Mouse (Mus musculus) liver, embryonic 12.5 days (tissue): ENCODE results near the gene Anapc15-ps. TPM values are rescaled to one million over a fixed set of nuclear protein-coding genes. Genes with fewer than 3 reads are reported as not detected.

Experiments used
- ATAC-seq: fragments of 200-750 bp; cut with Nextera tagmentation; 2 replicates; pipeline ENCODE4 v1.8.0; 2017; ENCODE audit warnings: moderate number of reproducible peaks, mild to moderate bottlenecking, moderate library complexity
- H3K27ac ChIP-seq: fragments of 300-500 bp; sonication (generic); 2 replicates; pipeline ENCODE4 v1.5.1; 2016; ENCODE audit warnings: mild to moderate bottlenecking
- H3K27me3 ChIP-seq: fragments of 300-500 bp; sonication (generic); replicated peaks from 2 replicates; pipeline ENCODE4 v1.6.1; 2016; ENCODE audit warnings: mild to moderate bottlenecking, moderate library complexity
- H3K36me3 ChIP-seq: fragments of 300-500 bp; sonication (generic); 2 replicates; pipeline ENCODE4 v1.6.1; 2016; ENCODE audit warnings: mild to moderate bottlenecking, moderate library complexity
- H3K4me1 ChIP-seq: fragments of 300-500 bp; sonication (generic); 2 replicates; pipeline ENCODE4 v1.6.1; 2016
- H3K4me2 ChIP-seq: fragments of 300-500 bp; sonication (generic); 2 replicates; pipeline ENCODE4 v1.6.1; 2016; ENCODE audit warnings: mild to moderate bottlenecking, moderate library complexity
- H3K4me3 ChIP-seq: fragments of 300-500 bp; sonication (generic); 2 replicates; pipeline ENCODE4 v1.5.1; 2016; ENCODE audit warnings: mild to moderate bottlenecking, moderate library complexity
- H3K9ac ChIP-seq: fragments of 300-500 bp; sonication (generic); 2 replicates; pipeline ENCODE4 v1.6.1; 2016; ENCODE audit warnings: mild to moderate bottlenecking, moderate library complexity
- H3K9me3 ChIP-seq: fragments of 300-500 bp; sonication (generic); replicated peaks from 2 replicates; pipeline ENCODE4 v1.6.1; 2016; ENCODE audit warnings: mild to moderate bottlenecking, moderate library complexity
- whole genome bisulfite sequencing: fragments of 180-500 bp; shearing (Covaris S2); methylation state at CpG from one replicate; pipeline ENCODE4 v1.1.7; 2016; ENCODE audit not compliant: insufficient replicate concordance; 5-methylcytosine and 5-hydroxymethylcytosine counted together
- polyA plus RNA-seq: library from polyadenylated mRNA; unstranded; fragments of >200 nt; fragmentation: Nextera tagmentation; extraction: Ambion mirVana; gene quantifications from 2 replicates; pipeline ENCODE4 v1.2.1, GENCODE M21; 2016

The Anapc15-ps gene
- not detected in 2 replicates for polyA plus RNA-seq

DNA sequence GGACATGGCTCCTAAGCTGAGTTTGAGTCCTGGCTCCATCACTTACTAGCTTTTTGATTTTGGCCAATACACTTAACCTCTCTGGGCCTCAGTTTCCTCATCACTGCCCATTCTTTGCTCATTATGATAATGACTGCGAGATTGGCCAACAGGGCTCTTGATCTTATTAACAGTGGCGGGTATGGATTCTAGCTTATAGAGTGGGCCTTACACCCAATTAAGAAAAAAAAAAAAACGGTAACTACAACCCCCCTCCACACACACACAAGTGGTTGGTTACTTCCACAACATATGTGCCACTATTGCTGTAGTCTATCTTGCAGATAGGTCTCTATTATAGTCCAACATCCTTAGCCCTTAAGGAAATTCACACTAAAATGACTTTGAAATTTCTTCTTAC, at the start of gene Anapc15-ps:
Gene Anapc15-ps, minus strand, starts transcription at position 101 of the 400 bp plus-strand sequence.
- 69% methylated on average over 3 of the region's 3 CpGs for WGBS
- Histone ChIP-seq H3K4me2 (no peak within 1 kb of the TSS), H3K4me3 (no peak within 1 kb of the TSS), H3K9me3 (no peaks in the 10 kb centered on the region), H3K9ac (no peak within 1 kb of the TSS), H3K27me3 (peaks cover 6% of the 10 kb centered on the region; the same call in 1 of the 2 replicates), H3K4me1 (peaks cover 23% of the 10 kb centered on the region), H3K36me3 (no peaks in the 10 kb centered on the region), H3K27ac (no peak within 1 kb of the TSS)
- no peak for ATAC-seq

DNA sequence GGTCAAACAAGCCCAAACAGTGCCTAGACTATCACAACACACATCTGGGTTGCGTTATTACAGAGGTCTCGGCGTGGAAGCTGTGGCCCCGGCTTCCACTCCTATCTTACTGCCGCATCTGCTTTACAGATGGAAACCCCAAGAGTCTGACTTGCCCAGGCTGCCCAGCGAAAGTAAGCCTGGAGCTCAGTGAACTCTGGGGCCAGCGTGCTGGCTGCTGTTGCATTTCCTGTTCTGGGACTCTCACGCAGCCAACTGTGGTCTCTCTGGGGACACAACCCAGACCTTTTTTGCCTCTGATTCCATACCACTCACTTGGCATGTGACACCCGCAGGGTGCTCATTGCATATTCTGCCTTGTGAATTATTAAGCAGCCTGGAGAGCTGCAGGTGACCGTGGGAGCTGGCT, 49.0 kb upstream of the Anapc15-ps start:
- WGBS = 29% methylated on average over 10 of the region's 10 CpGs
- 0 out of 2 replicates have a peak overlapping the region, but pooled peaks have one; percentile 22 for H3K27ac ChIP-seq
- ATAC-seq = peak; percentile 76

DNA sequence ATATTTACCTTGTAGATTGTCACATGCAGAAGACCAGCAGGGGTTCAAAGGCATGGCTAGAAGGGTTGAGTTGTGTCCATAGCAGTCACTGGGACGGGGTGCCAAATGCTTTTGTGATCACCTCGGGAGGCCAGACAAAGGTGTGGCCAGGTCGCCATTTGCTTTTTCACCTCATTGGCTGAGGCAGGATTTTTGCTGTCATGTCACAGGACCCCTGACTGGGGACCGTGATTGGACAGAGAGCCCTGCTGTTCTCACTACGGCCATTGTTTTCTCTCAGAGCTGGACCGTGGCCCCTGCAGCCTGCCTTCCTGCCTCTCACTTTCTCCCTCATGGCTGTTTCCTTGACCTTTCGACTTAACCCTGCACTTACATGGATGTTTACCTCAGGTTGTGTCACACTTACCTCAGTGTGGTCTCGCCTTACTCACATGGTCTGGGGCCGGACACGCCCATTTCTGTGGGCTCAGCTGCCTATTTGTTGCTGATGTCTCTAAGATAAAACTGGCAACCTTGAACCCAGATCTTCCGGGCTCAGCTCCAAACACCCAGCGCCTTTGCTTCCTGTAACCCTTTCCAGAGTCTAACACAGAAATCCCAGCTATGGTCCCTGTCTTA, 47.0 kb upstream of the Anapc15-ps start:
- H3K4me3 ChIP-seq = no peak overlapping the region
- no peak for ATAC-seq
- H3K36me3 ChIP-seq = no peaks in the 10 kb centered on the region
- peaks cover 50% of the 10 kb centered on the region for H3K4me1 ChIP-seq
- H3K4me2 ChIP-seq = no peak overlapping the region
- no peak overlapping the region for H3K27ac ChIP-seq
- 59% methylated on average over 12 of the region's 12 CpGs for WGBS
- no peak overlapping the region for H3K9ac ChIP-seq
- no peaks in the 10 kb centered on the region for H3K27me3 ChIP-seq
- H3K9me3 ChIP-seq = no peaks in the 10 kb centered on the region

More for the DNA sequence above, 49.0 kb upstream of the Anapc15-ps start:
- H3K27me3 ChIP-seq = no peaks in the 10 kb centered on the region
- H3K9ac ChIP-seq = no peak overlapping the region
- no peaks in the 10 kb centered on the region for H3K36me3 ChIP-seq
- H3K9me3 ChIP-seq = no peaks in the 10 kb centered on the region
- peak overlapping the region; percentile 39 for H3K4me2 ChIP-seq
- no peak overlapping the region; the same call in 1 of the 2 replicates for H3K4me3 ChIP-seq
- H3K4me1 ChIP-seq = peaks cover 50% of the 10 kb centered on the region

DNA sequence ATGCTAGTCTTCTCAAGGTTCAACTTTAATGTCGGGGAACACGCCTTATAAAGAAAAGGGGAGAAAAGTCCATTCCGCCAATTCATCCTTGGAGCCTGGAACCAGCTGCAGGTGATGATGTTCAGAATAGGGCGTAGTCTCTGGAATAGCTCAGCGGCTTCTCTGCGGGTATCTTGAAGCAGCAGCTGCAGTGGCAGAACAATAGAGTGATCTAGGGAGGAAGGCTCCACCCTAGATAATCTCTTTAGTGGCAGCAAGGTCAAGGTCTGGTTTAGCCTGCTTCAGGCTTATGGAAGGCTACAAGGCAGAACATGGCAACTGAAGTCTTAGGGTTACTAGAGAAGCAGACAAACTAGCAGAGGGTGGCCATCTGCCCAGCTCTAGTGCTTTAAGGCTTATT, 46.2 kb upstream of the Anapc15-ps start:
- Histone ChIP-seq H3K9ac (no peak overlapping the region), H3K27me3 (no peaks in the 10 kb centered on the region), H3K4me2 (no peak overlapping the region), H3K27ac (no peak overlapping the region), H3K4me3 (no peak overlapping the region), H3K9me3 (no peaks in the 10 kb centered on the region), H3K4me1 (peaks cover 44% of the 10 kb centered on the region), H3K36me3 (no peaks in the 10 kb centered on the region)
- 39% methylated on average over 6 of the region's 6 CpGs for WGBS
- ATAC-seq = peak; percentile 58

DNA sequence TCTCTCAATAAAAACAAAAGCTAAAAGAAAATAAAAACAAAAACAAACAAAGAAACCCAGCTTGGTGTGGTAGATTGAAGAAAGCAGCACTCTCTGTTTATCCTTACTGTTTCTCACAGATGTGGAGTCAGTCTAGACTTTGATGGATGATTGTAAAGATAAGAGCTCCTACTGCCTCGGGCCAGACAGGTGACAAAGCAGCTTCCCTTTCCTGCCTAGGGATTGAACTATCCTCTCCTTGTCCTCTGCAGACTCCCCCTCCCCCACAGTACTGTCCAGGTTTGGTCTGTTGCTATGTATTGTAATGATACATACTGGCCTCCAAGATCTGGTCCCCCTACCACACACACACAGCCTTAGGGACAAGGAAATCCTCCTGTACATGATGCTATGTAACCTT, 45.5 kb upstream of the Anapc15-ps start:
- Histone ChIP-seq H3K4me2 (no peak overlapping the region), H3K9me3 (no peaks in the 10 kb centered on the region), H3K27me3 (no peaks in the 10 kb centered on the region), H3K36me3 (no peaks in the 10 kb centered on the region), H3K27ac (no peak overlapping the region), H3K4me3 (no peak overlapping the region), H3K4me1 (peaks cover 42% of the 10 kb centered on the region), H3K9ac (no peak overlapping the region)
- WGBS = 5% methylated on average over 1 of the region's 1 CpGs
- no peak for ATAC-seq

DNA sequence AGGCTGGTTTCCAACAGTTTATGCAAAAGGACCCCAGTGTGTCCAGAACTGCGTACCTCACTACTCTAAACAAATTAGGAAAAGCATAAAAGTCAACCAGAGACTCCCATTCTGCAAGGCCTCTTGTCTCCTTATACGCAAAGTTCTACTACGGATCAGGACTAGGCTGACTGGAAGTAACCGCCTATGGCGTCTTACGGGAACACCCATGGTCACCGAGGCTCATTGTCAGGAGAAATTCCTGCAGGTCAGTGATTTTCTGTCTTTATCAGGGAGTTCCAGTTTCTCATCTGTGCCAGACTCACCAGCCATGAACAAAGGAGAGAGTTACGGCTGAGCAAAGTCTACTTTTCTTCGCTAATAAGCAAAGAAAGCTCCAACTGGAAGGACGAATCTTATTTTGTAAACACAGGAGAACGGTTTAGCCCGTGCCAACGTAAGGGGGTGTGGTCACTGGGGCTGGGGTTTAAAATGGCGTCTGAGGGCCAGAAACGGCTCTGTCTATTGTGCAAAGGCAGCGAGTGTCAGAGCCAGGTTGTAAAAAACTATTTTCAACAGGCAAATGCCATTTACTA, 43.9 kb upstream of the Anapc15-ps start:
- 76% methylated on average over 16 of the region's 16 CpGs for WGBS
- no peaks in the 10 kb centered on the region for H3K27me3 ChIP-seq
- no peak for ATAC-seq

DNA sequence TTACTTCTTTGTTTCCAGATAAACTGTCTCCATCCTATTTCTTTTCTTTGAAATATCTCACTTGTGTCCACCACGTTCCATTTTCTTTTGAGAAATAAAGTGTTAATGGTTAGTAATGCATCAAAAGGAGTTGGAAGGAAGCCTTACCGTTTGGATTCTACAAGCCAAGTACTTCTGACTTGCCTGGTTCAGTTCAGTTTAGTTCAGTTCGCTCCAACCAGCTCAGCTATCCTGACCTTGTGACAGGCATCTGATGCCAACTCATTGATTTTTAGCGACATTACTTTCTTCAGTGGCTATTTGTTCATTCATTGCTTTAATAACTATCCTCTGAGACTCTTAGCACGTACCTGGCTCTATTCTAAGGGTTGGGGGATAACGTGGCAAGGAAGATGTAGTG, 42.4 kb upstream of the Anapc15-ps start:
- Histone ChIP-seq H3K27ac (no peak overlapping the region), H3K4me3 (no peak overlapping the region), H3K9me3 (no peaks in the 10 kb centered on the region), H3K4me2 (no peak overlapping the region), H3K27me3 (no peaks in the 10 kb centered on the region), H3K36me3 (no peaks in the 10 kb centered on the region), H3K9ac (no peak overlapping the region), H3K4me1 (peaks cover 34% of the 10 kb centered on the region)
- WGBS = 60% methylated on average over 6 of the region's 6 CpGs
- no peak for ATAC-seq

More for the DNA sequence above, 43.9 kb upstream of the Anapc15-ps start:
- no peaks in the 10 kb centered on the region for H3K9me3 ChIP-seq
- H3K9ac ChIP-seq = no peak overlapping the region
- H3K4me3 ChIP-seq = no peak overlapping the region
- no peak overlapping the region for H3K27ac ChIP-seq
- no peak overlapping the region for H3K4me2 ChIP-seq
- peaks cover 45% of the 10 kb centered on the region for H3K4me1 ChIP-seq
- no peaks in the 10 kb centered on the region for H3K36me3 ChIP-seq

DNA sequence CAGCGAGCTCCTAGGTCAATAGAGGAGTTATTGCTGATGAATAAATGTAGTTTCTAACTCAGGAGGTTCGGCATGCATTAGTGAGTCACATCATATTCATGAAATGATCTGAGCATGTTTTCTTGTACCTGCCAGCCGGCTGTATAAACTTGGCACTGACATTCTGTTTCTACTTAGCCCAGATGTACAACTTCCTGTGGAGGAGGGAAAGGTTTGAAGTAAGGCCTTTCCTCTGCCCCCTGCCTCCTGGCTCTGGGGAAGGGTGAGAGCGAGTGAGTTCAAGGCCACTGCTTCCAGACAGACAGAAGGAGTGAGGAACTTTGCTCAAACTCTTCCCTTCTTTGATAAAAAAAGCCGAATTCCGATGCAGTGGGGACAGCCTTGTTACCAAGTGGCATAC, 39.0 kb upstream of the Anapc15-ps start:
- H3K4me3 ChIP-seq = no peak overlapping the region
- no peaks in the 10 kb centered on the region for H3K9me3 ChIP-seq
- 61% methylated on average over 6 of the region's 6 CpGs for WGBS
- H3K27ac ChIP-seq = no peak overlapping the region
- no peak overlapping the region for H3K9ac ChIP-seq
- no peak overlapping the region for H3K4me2 ChIP-seq
- no peaks in the 10 kb centered on the region; the same call in 1 of the 2 replicates for H3K27me3 ChIP-seq
- ATAC-seq = no peak
- no peaks in the 10 kb centered on the region for H3K36me3 ChIP-seq
- H3K4me1 ChIP-seq = peaks cover 16% of the 10 kb centered on the region

DNA sequence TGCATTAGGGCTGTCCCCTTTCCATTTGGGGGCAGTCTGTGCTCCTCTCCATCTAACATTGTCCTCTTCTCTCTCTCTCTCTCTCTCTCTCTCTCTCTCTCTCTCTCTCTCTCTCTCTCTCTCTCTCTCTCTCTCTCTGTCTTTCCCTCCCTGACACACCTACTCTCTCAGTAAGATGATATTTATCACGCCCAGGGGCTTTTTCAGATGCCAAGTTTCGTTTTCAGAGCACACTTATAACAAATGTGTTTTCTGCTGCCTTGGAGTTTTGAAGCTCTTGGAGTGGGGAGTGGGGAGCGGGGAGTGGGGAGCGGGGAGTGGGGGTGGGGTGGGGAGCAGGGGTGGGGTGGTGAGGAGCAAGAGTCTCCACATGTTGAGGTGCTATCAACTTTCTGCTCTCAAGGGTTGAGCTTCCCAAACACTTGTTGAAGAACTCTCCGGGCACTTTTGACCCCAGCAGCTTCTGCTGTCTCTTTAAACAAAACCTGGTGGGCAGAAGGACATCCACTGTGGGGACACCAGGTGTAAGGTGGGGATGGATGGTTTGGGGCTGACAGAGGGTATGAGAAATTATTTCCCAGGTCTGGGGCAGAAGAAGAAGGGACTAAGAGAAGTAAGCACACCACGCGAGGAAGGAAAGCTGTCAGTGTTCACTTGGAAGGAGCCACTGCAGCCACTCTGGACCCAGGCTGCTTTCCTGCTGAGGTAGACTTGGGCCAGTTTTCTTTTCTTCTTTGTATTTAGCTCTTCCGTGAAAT, 36.8 kb upstream of the Anapc15-ps start:
- Histone ChIP-seq H3K27ac (no peak overlapping the region), H3K4me3 (no peak overlapping the region), H3K4me2 (no peak overlapping the region), H3K27me3 (no peaks in the 10 kb centered on the region; the same call in 1 of the 2 replicates), H3K36me3 (no peaks in the 10 kb centered on the region), H3K9ac (no peak overlapping the region), H3K4me1 (peaks cover 16% of the 10 kb centered on the region), H3K9me3 (no peaks in the 10 kb centered on the region)
- 61% methylated on average over 8 of the region's 8 CpGs for WGBS
- no peak for ATAC-seq

DNA sequence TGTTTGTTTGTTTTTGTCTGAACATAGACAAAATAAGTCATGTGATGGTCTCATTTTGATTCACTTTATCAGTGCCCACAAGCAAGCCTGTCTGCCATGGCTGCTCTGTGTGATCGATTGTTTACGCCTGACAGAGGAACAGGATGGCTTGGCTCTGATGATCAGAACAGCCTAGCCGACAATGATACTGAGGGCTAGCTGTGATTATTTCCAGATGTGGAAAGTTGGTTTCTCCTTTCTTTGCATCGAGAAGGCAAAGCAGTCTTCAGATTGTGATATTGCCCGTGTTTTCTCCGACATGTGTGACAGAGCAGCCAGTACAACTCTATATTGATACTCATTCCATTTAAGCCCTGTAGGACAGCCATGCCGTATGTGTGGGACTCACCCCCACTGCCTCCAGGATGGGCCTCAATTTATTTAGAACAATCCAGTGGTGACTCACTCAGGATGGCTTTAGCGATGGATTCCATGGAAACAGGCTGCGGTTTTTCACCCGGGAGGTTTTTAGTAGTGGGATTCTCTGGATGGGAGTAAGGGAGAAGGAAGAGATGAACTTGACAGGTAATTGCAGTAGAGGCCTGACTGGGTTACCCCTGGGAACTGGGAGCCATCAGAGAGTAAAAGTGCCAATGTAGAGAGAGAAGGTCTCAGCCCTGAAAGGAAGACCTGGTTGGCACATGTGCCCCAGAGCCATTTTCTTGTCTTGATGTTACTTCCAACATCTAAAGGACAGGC, 36.1 kb upstream of the Anapc15-ps start:
- WGBS = 56% methylated on average over 10 of the region's 10 CpGs
- no peaks in the 10 kb centered on the region; the same call in 1 of the 2 replicates for H3K27me3 ChIP-seq
- H3K9me3 ChIP-seq = no peaks in the 10 kb centered on the region
- H3K27ac ChIP-seq = no peak overlapping the region
- H3K36me3 ChIP-seq = no peaks in the 10 kb centered on the region
- no peak overlapping the region for H3K9ac ChIP-seq
- peaks cover 16% of the 10 kb centered on the region for H3K4me1 ChIP-seq
- no peak overlapping the region for H3K4me3 ChIP-seq
- ATAC-seq = no peak
- no peak overlapping the region for H3K4me2 ChIP-seq

DNA sequence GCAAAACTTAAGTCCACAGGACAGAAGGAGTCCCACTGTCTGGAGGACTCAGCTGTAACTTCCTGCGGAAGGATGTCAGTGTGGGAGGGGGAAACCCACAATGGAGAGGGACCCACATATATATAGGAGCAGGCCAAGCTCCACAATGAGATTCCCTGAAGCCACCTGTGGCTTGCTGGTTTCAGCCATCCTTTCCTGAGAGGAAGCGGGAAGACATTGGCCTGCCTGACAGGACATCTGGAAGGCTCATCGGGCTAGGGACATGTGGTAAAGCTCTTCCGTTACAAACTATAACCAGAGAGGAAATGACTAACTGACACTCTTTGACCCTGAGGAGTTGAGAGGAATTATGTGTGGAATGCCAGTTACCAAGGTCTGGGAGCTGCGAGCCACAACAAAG, 34.8 kb upstream of the Anapc15-ps start:
- no peaks in the 10 kb centered on the region for H3K36me3 ChIP-seq
- no peak for ATAC-seq
- no peak overlapping the region for H3K27ac ChIP-seq
- no peak overlapping the region for H3K9ac ChIP-seq
- peaks cover 12% of the 10 kb centered on the region for H3K4me1 ChIP-seq
- no peaks in the 10 kb centered on the region; the same call in 1 of the 2 replicates for H3K27me3 ChIP-seq
- 34% methylated on average over 5 of the region's 5 CpGs for WGBS
- no peak overlapping the region for H3K4me3 ChIP-seq
- H3K4me2 ChIP-seq = no peak overlapping the region
- no peaks in the 10 kb centered on the region for H3K9me3 ChIP-seq
